In genomic region chr10:128508260-128508659, GRCm38 (mm10) we compare ENCODE assay signal across 19 mouse cellular contexts. TPM values are rescaled to one million over a fixed set of nuclear protein-coding genes. Genes with fewer than 3 reads are reported as not detected.
DNase-seq lines count a peak whose midpoint lies in the region; ATAC-seq lines count a peak whose summit lies in the region.
"Had no signal": no experiment of that assay in that cellular context is flagged by ENCODE, and none has a peak within 500 bp of the region (broad histone marks: within the 10 kb centered on the region; RNA-seq: fewer than 3 reads in every experiment).

No protein-coding gene starts in this region.

- no peaks in the 10 kb centered on the region for H3K4me1 ChIP-seq in forebrain, embryonic 11.5 days (replicated peaks; ENCODE audit: control insufficient read depth, insufficient read depth, low read length)
- no peaks in the 10 kb centered on the region for H3K4me1 ChIP-seq in forebrain, embryonic 14.5 days (ENCODE audit: control insufficient read depth, insufficient read depth, low read length)
- no peaks in the 10 kb centered on the region for H3K4me1 ChIP-seq in limb, embryonic 15.5 days
- no peaks in the 10 kb centered on the region for H3K4me1 ChIP-seq in limb, embryonic 10.5 days
- H3K4me1 ChIP-seq in stomach, embryonic 15.5 days: peaks cover 6% of the 10 kb centered on the region; the same call in 1 of the 2 replicates
- peaks cover 13% of the 10 kb centered on the region for H3K4me1 ChIP-seq in liver, embryonic 11.5 days (replicated peaks; ENCODE audit: control insufficient read depth, insufficient read depth, low read length)
- H3K4me1 ChIP-seq: forebrain, embryonic 12.5 days had no signal

- H3K36me3 ChIP-seq in forebrain, embryonic 11.5 days (ENCODE audit: control insufficient read depth, insufficient read depth, low read length): no peaks in the 10 kb centered on the region; the same call in 1 of the 2 replicates
- H3K36me3 ChIP-seq in forebrain, embryonic 14.5 days (ENCODE audit: control insufficient read depth, insufficient read depth, low read length): no peaks in the 10 kb centered on the region
- H3K36me3 ChIP-seq in limb, embryonic 15.5 days: peaks cover 39% of the 10 kb centered on the region
- 0 out of 2 replicates have a peak, but pooled peaks cover 2% of the 10 kb centered on the region for H3K36me3 ChIP-seq in limb, embryonic 10.5 days
- H3K36me3 ChIP-seq in stomach, embryonic 15.5 days: peaks cover 8% of the 10 kb centered on the region
- peaks cover 9% of the 10 kb centered on the region for H3K36me3 ChIP-seq in liver, embryonic 11.5 days (ENCODE audit: control insufficient read depth, insufficient read depth, low read length)

- no peak overlapping the region for H3K9ac ChIP-seq in forebrain, embryonic 11.5 days (ENCODE audit: low read length)
- H3K9ac ChIP-seq in forebrain, embryonic 14.5 days (ENCODE audit: low read length): no peak overlapping the region
- no peak overlapping the region for H3K9ac ChIP-seq in limb, embryonic 15.5 days
- H3K9ac ChIP-seq in stomach, embryonic 15.5 days: no peak overlapping the region
- H3K9ac ChIP-seq in liver, embryonic 11.5 days (ENCODE audit: low read depth, low read length): no peak overlapping the region
- H3K9ac ChIP-seq: forebrain, embryonic 12.5 days; liver, embryonic 12.5 days had no signal

- no peak overlapping the region for H3K4me2 ChIP-seq in forebrain, embryonic 11.5 days (ENCODE audit: low read depth, low read length, severe bottlenecking)
- H3K4me2 ChIP-seq in forebrain, embryonic 14.5 days (ENCODE audit: low read length): no peak overlapping the region
- H3K4me2 ChIP-seq in limb, embryonic 15.5 days: no peak overlapping the region
- H3K4me2 ChIP-seq in stomach, embryonic 15.5 days: no peak overlapping the region
- H3K4me2 ChIP-seq in liver, embryonic 11.5 days: no peak overlapping the region
- H3K4me2 ChIP-seq: forebrain, embryonic 12.5 days; liver, embryonic 12.5 days had no signal

- no peaks in the 10 kb centered on the region for H3K9me3 ChIP-seq in forebrain, embryonic 11.5 days (ENCODE audit: control insufficient read depth, low read length)
- no peaks in the 10 kb centered on the region for H3K9me3 ChIP-seq in forebrain, embryonic 14.5 days (replicated peaks; ENCODE audit: control insufficient read depth, low read length)
- no peaks in the 10 kb centered on the region for H3K9me3 ChIP-seq in limb, embryonic 15.5 days
- no peaks in the 10 kb centered on the region for H3K9me3 ChIP-seq in limb, embryonic 10.5 days (replicated peaks)
- no peaks in the 10 kb centered on the region for H3K9me3 ChIP-seq in stomach, embryonic 15.5 days
- H3K9me3 ChIP-seq in liver, embryonic 11.5 days (ENCODE audit: control insufficient read depth, low read length): no peaks in the 10 kb centered on the region
- H3K9me3 ChIP-seq: forebrain, embryonic 12.5 days; heart, embryonic 10.5 days; liver, embryonic 12.5 days had no signal

- no peak for ATAC-seq in forebrain, embryonic 11.5 days (replicated peaks; ENCODE audit: low FRiP score)
- no peak for ATAC-seq in forebrain, embryonic 14.5 days
- ATAC-seq in limb, embryonic 15.5 days (ENCODE audit: insufficient number of reproducible peaks, low FRiP score, low TSS enrichment, low read depth): no peak
- no peak for ATAC-seq in stomach, embryonic 15.5 days (ENCODE audit: insufficient read depth, low FRiP score, low read depth)
- ATAC-seq in liver, embryonic 11.5 days (replicated peaks; ENCODE audit: low FRiP score): no peak
- ATAC-seq: hindbrain, embryonic 16.5 days; liver, embryonic 12.5 days had no signal

- no peak overlapping the region for H3K27ac ChIP-seq in forebrain, embryonic 11.5 days (ENCODE audit: low read depth, low read length)
- H3K27ac ChIP-seq in forebrain, embryonic 14.5 days (ENCODE audit: low read depth, low read length): no peak overlapping the region
- H3K27ac ChIP-seq in limb, embryonic 15.5 days: peak overlapping the region; percentile 67
- H3K27ac ChIP-seq in limb, embryonic 10.5 days: no peak overlapping the region
- peak overlapping the region; percentile 74 for H3K27ac ChIP-seq in stomach, embryonic 15.5 days
- no peak overlapping the region for H3K27ac ChIP-seq in liver, embryonic 11.5 days (ENCODE audit: low read depth, low read length)
- H3K27ac ChIP-seq: forebrain, embryonic 12.5 days; heart, embryonic 10.5 days; left cerebral cortex, adult 2 months; liver, embryonic 12.5 days had no signal

- H3K4me3 ChIP-seq in forebrain, embryonic 11.5 days (ENCODE audit: low read depth, low read length): no peak overlapping the region
- no peak overlapping the region for H3K4me3 ChIP-seq in forebrain, embryonic 14.5 days (ENCODE audit: low read depth, low read length)
- no peak overlapping the region for H3K4me3 ChIP-seq in limb, embryonic 15.5 days
- no peak overlapping the region for H3K4me3 ChIP-seq in limb, embryonic 10.5 days
- no peak overlapping the region for H3K4me3 ChIP-seq in stomach, embryonic 15.5 days (replicated peaks)
- H3K4me3 ChIP-seq in liver, embryonic 11.5 days (ENCODE audit: low read depth, low read length): no peak overlapping the region
- H3K4me3 ChIP-seq: forebrain, embryonic 12.5 days; heart, embryonic 10.5 days; left cerebral cortex, adult 2 months; liver, embryonic 12.5 days had no signal

- peak; percentile 33 for DNase-seq in forebrain, embryonic 11.5 days (ENCODE audit: low spot score)
- DNase-seq in forebrain, embryonic 14.5 days (ENCODE audit: low spot score): no peak
- no peak for DNase-seq in limb, embryonic 10.5 days (ENCODE audit: low spot score)
- peak; percentile 67 for DNase-seq in MN1 (ENCODE audit: low spot score)
- no peak for DNase-seq in liver, embryonic 11.5 days (ENCODE audit: low spot score)
- DNase-seq: adrenal gland, postnatal 36 days; cerebellum, adult 11 months; cerebellum, postnatal 10 days; kidney, adult 18-20 months; midbrain, embryonic 14.5 days; right cerebral cortex, postnatal 14 days; thymus, postnatal 36 days had no signal

- H3K27me3 ChIP-seq in forebrain, embryonic 11.5 days (ENCODE audit: control insufficient read depth, insufficient read depth, low read length): no peaks in the 10 kb centered on the region
- H3K27me3 ChIP-seq in forebrain, embryonic 14.5 days (replicated peaks; ENCODE audit: control insufficient read depth, insufficient read depth, low read length): no peaks in the 10 kb centered on the region
- H3K27me3 ChIP-seq in limb, embryonic 15.5 days: no peaks in the 10 kb centered on the region
- H3K27me3 ChIP-seq in limb, embryonic 10.5 days (ENCODE audit: low read depth, poor library complexity, severe bottlenecking): peaks cover 11% of the 10 kb centered on the region; the same call in 1 of the 2 replicates
- no peaks in the 10 kb centered on the region for H3K27me3 ChIP-seq in stomach, embryonic 15.5 days (replicated peaks)
- H3K27me3 ChIP-seq in liver, embryonic 11.5 days (replicated peaks; ENCODE audit: control insufficient read depth, insufficient read depth, low read length): no peaks in the 10 kb centered on the region
- H3K27me3 ChIP-seq: forebrain, embryonic 12.5 days; liver, embryonic 12.5 days had no signal

- WGBS in forebrain, embryonic 11.5 days: 85% methylated on average over 9 of the region's 9 CpGs
- WGBS in forebrain, embryonic 14.5 days: 83% methylated on average over 9 of the region's 9 CpGs
- 68% methylated on average over 9 of the region's 9 CpGs for WGBS in limb, embryonic 15.5 days
- WGBS in limb, embryonic 10.5 days: 82% methylated on average over 9 of the region's 9 CpGs
- 55% methylated on average over 9 of the region's 9 CpGs for WGBS in stomach, embryonic 15.5 days
- WGBS in liver, embryonic 11.5 days: 86% methylated on average over 9 of the region's 9 CpGs

RNA-seq across cellular contexts. Expression of gene Myl6b, which starts 9.8 kb away (rescaled TPM):
- 3.0 and 3.4 TPM in 2 replicates for polyA plus RNA-seq in forebrain, embryonic 11.5 days (2014; fragmentation: Nextera tagmentation; extraction: Ambion mirVana)
- polyA plus RNA-seq in forebrain, embryonic 14.5 days (2014; fragmentation: Nextera tagmentation; extraction: Ambion mirVana): 4.6 and 5.8 TPM in 2 replicates
- polyA plus RNA-seq in limb, embryonic 15.5 days (2015; fragmentation: Nextera tagmentation; extraction: Ambion mirVana): 4.7 and 7.4 TPM in 2 replicates
- 1.6 and 3.3 TPM in 2 replicates for polyA plus RNA-seq in limb, embryonic 10.5 days (2016; fragmentation: Nextera tagmentation; extraction: Ambion mirVana)
- polyA plus RNA-seq in stomach, embryonic 15.5 days (2015; fragmentation: Nextera tagmentation; extraction: Ambion mirVana): 3.0 and 3.4 TPM in 2 replicates
- 3.9 and 4.2 TPM in 2 replicates for polyA plus RNA-seq in liver, embryonic 11.5 days (2014; fragmentation: Nextera tagmentation; extraction: Ambion mirVana)

RNA-seq across cellular contexts. Expression of gene Myl6, which starts 14.3 kb away (rescaled TPM):
- 620 and 659 TPM in 2 replicates for polyA plus RNA-seq in forebrain, embryonic 11.5 days (2014; fragmentation: Nextera tagmentation; extraction: Ambion mirVana)
- polyA plus RNA-seq in forebrain, embryonic 14.5 days (2014; fragmentation: Nextera tagmentation; extraction: Ambion mirVana): 732 and 818 TPM in 2 replicates
- polyA plus RNA-seq in limb, embryonic 15.5 days (2015; fragmentation: Nextera tagmentation; extraction: Ambion mirVana): 1,269 and 1,341 TPM in 2 replicates
- 685 and 729 TPM in 2 replicates for polyA plus RNA-seq in limb, embryonic 10.5 days (2016; fragmentation: Nextera tagmentation; extraction: Ambion mirVana)
- 1,838 and 1,873 TPM in 2 replicates for polyA plus RNA-seq in stomach, embryonic 15.5 days (2015; fragmentation: Nextera tagmentation; extraction: Ambion mirVana)
- 639 and 685 TPM in 2 replicates for polyA plus RNA-seq in liver, embryonic 11.5 days (2014; fragmentation: Nextera tagmentation; extraction: Ambion mirVana)

RNA-seq across cellular contexts. Expression of gene Esyt1, which starts 17.4 kb away (rescaled TPM):
- 15.2 and 18.1 TPM in 2 replicates for polyA plus RNA-seq in forebrain, embryonic 11.5 days (2014; fragmentation: Nextera tagmentation; extraction: Ambion mirVana)
- polyA plus RNA-seq in forebrain, embryonic 14.5 days (2014; fragmentation: Nextera tagmentation; extraction: Ambion mirVana): 4.7 and 6.3 TPM in 2 replicates
- 42.8 and 44.9 TPM in 2 replicates for polyA plus RNA-seq in limb, embryonic 15.5 days (2015; fragmentation: Nextera tagmentation; extraction: Ambion mirVana)
- 7.0 and 8.4 TPM in 2 replicates for polyA plus RNA-seq in limb, embryonic 10.5 days (2016; fragmentation: Nextera tagmentation; extraction: Ambion mirVana)
- 28.8 and 32.1 TPM in 2 replicates for polyA plus RNA-seq in stomach, embryonic 15.5 days (2015; fragmentation: Nextera tagmentation; extraction: Ambion mirVana)
- 19.1 TPM in 2 replicates for polyA plus RNA-seq in liver, embryonic 11.5 days (2014; fragmentation: Nextera tagmentation; extraction: Ambion mirVana)

RNA-seq across cellular contexts. Expression of gene Zc3h10, which starts 39.3 kb away (rescaled TPM):
- 16.3 and 17.5 TPM in 2 replicates for polyA plus RNA-seq in forebrain, embryonic 11.5 days (2014; fragmentation: Nextera tagmentation; extraction: Ambion mirVana)
- polyA plus RNA-seq in forebrain, embryonic 14.5 days (2014; fragmentation: Nextera tagmentation; extraction: Ambion mirVana): 16.2 and 18.2 TPM in 2 replicates
- 13.2 and 15.4 TPM in 2 replicates for polyA plus RNA-seq in limb, embryonic 15.5 days (2015; fragmentation: Nextera tagmentation; extraction: Ambion mirVana)
- polyA plus RNA-seq in limb, embryonic 10.5 days (2016; fragmentation: Nextera tagmentation; extraction: Ambion mirVana): 14.5 and 15.4 TPM in 2 replicates
- polyA plus RNA-seq in stomach, embryonic 15.5 days (2015; fragmentation: Nextera tagmentation; extraction: Ambion mirVana): 12.1 and 12.4 TPM in 2 replicates
- polyA plus RNA-seq in liver, embryonic 11.5 days (2014; fragmentation: Nextera tagmentation; extraction: Ambion mirVana): 9.9 and 11.1 TPM in 2 replicates

RNA-seq across cellular contexts. Expression of gene Rpl41, which starts 40.8 kb away (rescaled TPM):
- polyA plus RNA-seq in forebrain, embryonic 11.5 days (2014; fragmentation: Nextera tagmentation; extraction: Ambion mirVana): 3,049 and 3,079 TPM in 2 replicates
- 2,276 and 3,259 TPM in 2 replicates for polyA plus RNA-seq in forebrain, embryonic 14.5 days (2014; fragmentation: Nextera tagmentation; extraction: Ambion mirVana)
- 3,349 and 4,229 TPM in 2 replicates for polyA plus RNA-seq in limb, embryonic 15.5 days (2015; fragmentation: Nextera tagmentation; extraction: Ambion mirVana)
- polyA plus RNA-seq in limb, embryonic 10.5 days (2016; fragmentation: Nextera tagmentation; extraction: Ambion mirVana): 3,499 and 3,829 TPM in 2 replicates
- 3,689 and 3,942 TPM in 2 replicates for polyA plus RNA-seq in stomach, embryonic 15.5 days (2015; fragmentation: Nextera tagmentation; extraction: Ambion mirVana)
- 3,476 and 3,859 TPM in 2 replicates for polyA plus RNA-seq in liver, embryonic 11.5 days (2014; fragmentation: Nextera tagmentation; extraction: Ambion mirVana)

Comparison
In these comparisons a context has a peak if more than half of its experiments do, and no peak if none do; other contexts are left out.
1. DNase-seq: peak in forebrain, embryonic 11.5 days (single experiment) and MN1 (single experiment); none in forebrain, embryonic 14.5 days (single experiment), limb, embryonic 10.5 days (single experiment) and liver, embryonic 11.5 days (single experiment).
2. H3K27ac ChIP-seq: peak in limb, embryonic 15.5 days (single experiment) and stomach, embryonic 15.5 days (single experiment); none in forebrain, embryonic 11.5 days (single experiment), forebrain, embryonic 14.5 days (single experiment), limb, embryonic 10.5 days (single experiment) and liver, embryonic 11.5 days (single experiment).